Mouse (Mus musculus): ENCODE results near the gene Cnot9. TPM values are rescaled to one million over a fixed set of nuclear protein-coding genes. Genes with fewer than 3 reads are reported as not detected.

Cnot9 gene
- total RNA-seq, 4 experiments from 2014 or later, result 10.7 to 15.0 (median 11.6) TPM

Other genes starting within 250 kb of the Cnot9 start
- gene Gpbar1, start 227.5 kb upstream of the Cnot9 start, total RNA-seq (2022), result not detected
- 10 to 100 TPM; 73.2 to 88.7 (median 78.0) TPM for gene Aamp, start 221.3 kb upstream of the Cnot9 start, total RNA-seq (2022)
- gene Pnkd, start 221.1 kb upstream of the Cnot9 start, total RNA-seq (2022), result 10 to 100 TPM; 51.9 to 56.2 (median 53.1) TPM
- gene Tmbim1, start 200.4 kb upstream of the Cnot9 start, total RNA-seq (2022), result 10 to 100 TPM; 31.3 to 38.1 (median 32.9) TPM
- under 1 TPM in 3 of 4 experiments, not detected in 1; 0.21 to 0.44 (median 0.36) TPM for gene Catip, start 143.9 kb upstream of the Cnot9 start, total RNA-seq (2022)
- gene Slc11a1, start 130.9 kb upstream of the Cnot9 start, total RNA-seq (2022), result 1 to 10 TPM; 2.1 to 6.5 (median 5.1) TPM
- gene Ctdsp1, start 114.5 kb upstream of the Cnot9 start, total RNA-seq (2022), result 100 to 1,000 TPM; 105 to 110 (median 107) TPM
- gene Vil1, start 96.7 kb upstream of the Cnot9 start, total RNA-seq (2022), result not detected
- gene Plcd4, start 36.8 kb downstream of the Cnot9 start, total RNA-seq (2022), result 100 to 1,000 TPM in 2 of 4 experiments, 10 to 100 TPM in 2; 89.2 to 107 (median 97.0) TPM
- 10 to 100 TPM in 1 of 4 experiments, 1 to 10 TPM in 3; 6.4 to 11.0 (median 7.2) TPM for gene Usp37, start 38.2 kb downstream of the Cnot9 start, total RNA-seq (2022)
- 1 to 10 TPM; 5.4 to 9.1 (median 6.6) TPM for gene Zfp142, start 82.2 kb downstream of the Cnot9 start, total RNA-seq (2022)
- 10 to 100 TPM; 19.7 to 21.8 (median 20.9) TPM for gene Bcs1l, start 82.2 kb downstream of the Cnot9 start, total RNA-seq (2022)
- 10 to 100 TPM; 14.4 to 18.1 (median 16.4) TPM for gene Rnf25, start 95.3 kb downstream of the Cnot9 start, total RNA-seq (2022)
- gene Stk36, start 95.4 kb downstream of the Cnot9 start, total RNA-seq (2022), result under 1 TPM; 0.11 to 0.49 (median 0.27) TPM
- gene Ttll4, start 155.7 kb downstream of the Cnot9 start, total RNA-seq (2022), result 10 to 100 TPM in 3 of 4 experiments, 1 to 10 TPM in 1; 9.2 to 18.3 (median 11.4) TPM
- 10 to 100 TPM; 44.3 to 72.8 (median 67.1) TPM for gene Cyp27a1, start 207.5 kb downstream of the Cnot9 start, total RNA-seq (2022)
- 100 to 1,000 TPM in 3 of 4 experiments, 10 to 100 TPM in 1; 76.0 to 167 (median 125) TPM for gene Prkag3, start 243.2 kb downstream of the Cnot9 start, total RNA-seq (2022)